Mouse (Mus musculus) olfactory bulb, adult 2 months (tissue): ENCODE results near the gene Ppp4r3b.

Source experiments
- CTCF ChIP-seq: fragments of 200-500 bp; IDR thresholded peaks from 2 replicates; pipeline ENCODE4 v1.5.1; 2012; ENCODE audit warnings: low read depth, mild to moderate bottlenecking, low read length, moderate library complexity; ENCODE audit not compliant: insufficient read depth
- POLR2A ChIP-seq: fragments of 200-500 bp; IDR thresholded peaks from 2 replicates; pipeline ENCODE4 v1.6.1; 2012; ENCODE audit warnings: mild to moderate bottlenecking, low read depth, low read length, moderate library complexity; ENCODE audit not compliant: insufficient read depth

DNA sequence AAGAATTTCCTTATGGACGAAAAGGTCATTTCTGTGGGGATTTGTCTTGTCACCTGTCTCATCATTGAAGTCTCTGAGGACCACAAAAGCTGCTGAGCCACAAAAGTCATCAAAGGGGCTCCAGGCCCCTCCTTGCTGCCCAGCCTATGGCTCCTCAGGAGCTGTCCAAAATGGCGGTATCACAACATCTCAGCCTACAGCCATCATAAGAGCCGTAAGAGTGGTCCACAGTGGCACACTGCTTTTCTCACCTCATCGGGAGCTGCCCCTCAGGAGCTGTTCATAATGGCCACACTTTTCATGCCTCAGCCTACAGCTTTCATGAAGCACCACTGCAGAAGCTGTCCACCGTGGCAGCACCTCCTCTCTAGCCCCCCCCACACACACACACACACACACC, 75.7 kb downstream of the Ppp4r3b start:
- TF ChIP-seq CTCF (no peak), POLR2A (no peak)
